Mouse (Mus musculus) spleen, adult 2 months (tissue): ENCODE results near the gene Ssr1. TPM values are rescaled to one million over a fixed set of nuclear protein-coding genes. Genes with fewer than 3 reads are reported as not detected.

ENCODE experiments used
- DNase-seq, 2 experiments: peaks; one replicate each; pipeline versions ENCODE4 v3.0.0 to v3.0.0-alpha.2; 2012 to 2021; ENCODE audit warnings: low spot score in 2 of 2, low read depth in 1 of 2
- H3K27ac ChIP-seq: fragments of 200-500 bp; 2 replicates; pipeline ENCODE4 v1.5.1; 2012; ENCODE audit warnings: low read length, inconsistent platforms; ENCODE audit not compliant: insufficient read depth
- H3K27me3 ChIP-seq: fragments of 200-500 bp; 2 replicates; pipeline ENCODE4 v1.6.1; 2012; ENCODE audit warnings: mild to moderate bottlenecking, moderate library complexity, low read length, inconsistent platforms; ENCODE audit not compliant: control insufficient read depth, insufficient read depth
- H3K36me3 ChIP-seq: fragments of 200-500 bp; 2 replicates; pipeline ENCODE4 v1.6.1; 2012; ENCODE audit warnings: mild to moderate bottlenecking, low read length, inconsistent platforms; ENCODE audit not compliant: control insufficient read depth, insufficient read depth
- H3K4me1 ChIP-seq: fragments of 200-500 bp; 2 replicates; pipeline ENCODE4 v1.6.1; 2011; ENCODE audit warnings: inconsistent platforms; ENCODE audit not compliant: control insufficient read depth, insufficient read depth, insufficient read length
- H3K4me3 ChIP-seq: fragments of 200-500 bp; 2 replicates; pipeline ENCODE4 v1.5.1; 2011; ENCODE audit warnings: mild to moderate bottlenecking, inconsistent platforms; ENCODE audit not compliant: insufficient read depth, insufficient read length; ENCODE audit errors: extremely low read depth
- CTCF ChIP-seq: fragments of 200-500 bp; IDR thresholded peaks from 2 replicates; pipeline ENCODE4 v1.5.1; 2011; ENCODE audit warnings: mild to moderate bottlenecking, inconsistent platforms; ENCODE audit not compliant: insufficient read depth, insufficient read length, insufficient replicate concordance; ENCODE audit errors: extremely low read depth
- POLR2A ChIP-seq: fragments of 200-500 bp; IDR thresholded peaks from 2 replicates; pipeline ENCODE4 v1.6.1; 2011; ENCODE audit warnings: low read depth, low read length, inconsistent platforms
- WGBS: fragments of 180-500 bp; shearing (Covaris S2); methylation state at CpG from one replicate; pipeline ENCODE4 v1.1.7; 2018; 5-methylcytosine and 5-hydroxymethylcytosine counted together
- polyA plus RNA-seq: library from polyadenylated mRNA; depleted of rRNA; stranded (reverse); fragments of >200 nt; gene quantifications from 2 replicates; pipeline ENCODE4 v1.2.3, GENCODE M21; 2012; rRNA removed

Ssr1 gene
- polyA plus RNA-seq, 1 experiment, result 4.1 TPM

GRCm38 (mm10) chr13:37920727-37921126 is 73.3 kb downstream of the Ssr1 start:
- no peak for DNase-seq
- H3K27ac ChIP-seq, result no peak overlapping the region
- peaks cover 31% of the 10 kb centered on the region for H3K36me3 ChIP-seq
- 89% methylated on average over 2 of the region's 2 CpGs for WGBS
- H3K27me3 ChIP-seq, result no peaks in the 10 kb centered on the region
- TF ChIP-seq POLR2A, result no peak
- TF ChIP-seq CTCF, result no peak
- no peak overlapping the region for H3K4me3 ChIP-seq
- no peaks in the 10 kb centered on the region for H3K4me1 ChIP-seq

GRCm38 (mm10) chr13:37919711-37920277 is 74.2 kb downstream of the Ssr1 start:
- no peak for DNase-seq
- TF ChIP-seq CTCF, result no peak
- no peak for TF ChIP-seq POLR2A
- WGBS, result 96% methylated on average over 3 of the region's 3 CpGs
- Histone ChIP-seq H3K27ac (no peak overlapping the region), H3K4me1 (no peaks in the 10 kb centered on the region), H3K27me3 (no peaks in the 10 kb centered on the region), H3K36me3 (peaks cover 31% of the 10 kb centered on the region), H3K4me3 (no peak overlapping the region)

GRCm38 (mm10) chr13:37918336-37919261 is 75.4 kb downstream of the Ssr1 start:
- no peak for DNase-seq
- WGBS, result 88% methylated on average over 15 of the region's 15 CpGs
- no peak overlapping the region for H3K4me3 ChIP-seq
- H3K4me1 ChIP-seq, result no peaks in the 10 kb centered on the region
- H3K36me3 ChIP-seq, result peaks cover 25% of the 10 kb centered on the region
- TF ChIP-seq CTCF, result no peak
- TF ChIP-seq POLR2A, result no peak
- no peaks in the 10 kb centered on the region for H3K27me3 ChIP-seq
- H3K27ac ChIP-seq, result no peak overlapping the region

Other genes starting within 250 kb of the Ssr1 start
- gene Rreb1, start 215.8 kb downstream of the Ssr1 start, polyA plus RNA-seq, result 15.5 and 20.2 TPM in 2 replicates
- 13.0 and 17.1 TPM in 2 replicates for gene Riok1, start 42.8 kb upstream of the Ssr1 start, polyA plus RNA-seq
- 0.06 and 0.08 TPM in 2 replicates for gene Cage1, start 42.9 kb upstream of the Ssr1 start, polyA plus RNA-seq
- gene Dsp, start 157.1 kb upstream of the Ssr1 start, polyA plus RNA-seq, result 0.08 and 0.29 TPM in 2 replicates
- 23.7 and 42.1 TPM in 2 replicates for gene Snrnp48, start 210.7 kb upstream of the Ssr1 start, polyA plus RNA-seq